Mouse (Mus musculus) heart, embryonic 13.5 days (tissue): ENCODE results near the gene Setd5. TPM values are rescaled to one million over a fixed set of nuclear protein-coding genes. Genes with fewer than 3 reads are reported as not detected.
A peak's percentile ranks its signal among the peaks of the same experiment; 100 is the strongest.

Source experiments
- ATAC-seq: fragments of 200-750 bp; cut with Nextera tagmentation; 2 replicates; pipeline ENCODE4 v1.8.0; 2017; ENCODE audit warnings: moderate TSS enrichment; ENCODE audit not compliant: insufficient number of reproducible peaks, low FRiP score, low TSS enrichment; ENCODE audit errors: extremely low read depth
- H3K27ac ChIP-seq: fragments of 300-500 bp; sonication (generic); replicated peaks from 2 replicates; pipeline ENCODE4 v1.5.1; 2015; ENCODE audit warnings: moderate library complexity, mild to moderate bottlenecking, inconsistent platforms
- H3K27me3 ChIP-seq: fragments of 300-500 bp; sonication (generic); replicated peaks from 2 replicates; pipeline ENCODE4 v1.6.1; 2015; ENCODE audit warnings: mild to moderate bottlenecking, inconsistent platforms
- H3K36me3 ChIP-seq: fragments of 300-500 bp; sonication (generic); 2 replicates; pipeline ENCODE4 v1.6.1; 2015; ENCODE audit warnings: mild to moderate bottlenecking, inconsistent platforms
- H3K4me1 ChIP-seq: fragments of 300-500 bp; sonication (generic); 2 replicates; pipeline ENCODE4 v1.6.1; 2015; ENCODE audit warnings: inconsistent platforms
- H3K4me2 ChIP-seq: fragments of 300-500 bp; sonication (generic); 2 replicates; pipeline ENCODE4 v1.6.1; 2015; ENCODE audit warnings: inconsistent platforms, mild to moderate bottlenecking, moderate library complexity
- H3K4me3 ChIP-seq: fragments of 300-500 bp; sonication (generic); 2 replicates; pipeline ENCODE4 v1.5.1; 2015; ENCODE audit warnings: moderate library complexity, mild to moderate bottlenecking, inconsistent platforms
- H3K9ac ChIP-seq: fragments of 300-500 bp; sonication (generic); 2 replicates; pipeline ENCODE4 v1.6.1; 2015; ENCODE audit warnings: inconsistent platforms, mild to moderate bottlenecking, moderate library complexity
- H3K9me3 ChIP-seq: fragments of 300-500 bp; sonication (generic); 2 replicates; pipeline ENCODE4 v1.6.1; 2016; ENCODE audit warnings: inconsistent platforms
- WGBS: fragments of 180-500 bp; shearing (Covaris S2); methylation state at CpG from one replicate; pipeline ENCODE4 v1.1.7; 2015; ENCODE audit warnings: mixed read lengths; 5-methylcytosine and 5-hydroxymethylcytosine counted together
- polyA plus RNA-seq: library from polyadenylated mRNA; unstranded; fragments of >200 nt; fragmentation: Nextera tagmentation; extraction: Ambion mirVana; gene quantifications from 2 replicates; pipeline ENCODE4 v1.2.1, GENCODE M21; 2015

The Setd5 gene
- polyA plus RNA-seq, 1 experiment from 2014 or later = 49.5 TPM

DNA sequence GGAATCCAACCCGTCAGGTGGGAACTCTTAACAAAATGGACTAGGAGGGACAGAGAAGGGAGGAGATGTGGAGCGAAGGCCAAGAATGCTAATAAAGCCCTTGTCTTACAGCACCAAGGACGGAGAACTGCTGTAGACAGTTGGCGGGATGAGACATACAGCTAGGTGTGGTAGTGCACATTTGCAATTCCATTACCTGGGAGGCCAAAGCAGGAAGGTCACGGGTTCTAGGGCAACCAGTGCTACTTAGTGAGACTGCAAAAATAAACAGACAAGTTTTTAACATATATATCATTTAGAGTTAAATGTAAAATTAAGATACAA, 38.5 kb upstream of the Setd5 start:
- Histone ChIP-seq H3K4me3 (no peak overlapping the region; the same call in 1 of the 2 replicates), H3K36me3 (no peaks in the 10 kb centered on the region), H3K4me1 (peaks cover 6% of the 10 kb centered on the region; the same call in 1 of the 2 replicates), H3K27me3 (no peaks in the 10 kb centered on the region), H3K9me3 (no peaks in the 10 kb centered on the region), H3K9ac (peak overlapping the region; percentile 38; the same call in 1 of the 2 replicates), H3K27ac (no peak overlapping the region), H3K4me2 (peak overlapping the region; percentile 60)
- ATAC-seq = no peak
- 58% methylated on average over 5 of the region's 5 CpGs for WGBS

GRCm38 (mm10) chr6:113040319-113040718, 36.8 kb upstream of the Setd5 start:
- WGBS = 64% methylated on average over 2 of the region's 2 CpGs
- H3K27me3 ChIP-seq = no peaks in the 10 kb centered on the region

GRCm38 (mm10) chr6:113041215-113041990, 35.8 kb upstream of the Setd5 start:
- no peaks in the 10 kb centered on the region for H3K27me3 ChIP-seq
- H3K9me3 ChIP-seq = no peaks in the 10 kb centered on the region
- H3K9ac ChIP-seq = no peak overlapping the region
- no peak overlapping the region for H3K4me3 ChIP-seq
- H3K36me3 ChIP-seq = no peaks in the 10 kb centered on the region
- H3K4me2 ChIP-seq = no peak overlapping the region
- H3K27ac ChIP-seq = no peak overlapping the region
- H3K4me1 ChIP-seq = peaks cover 12% of the 10 kb centered on the region
- 74% methylated on average over 11 of the region's 11 CpGs for WGBS
- no peak for ATAC-seq

More at GRCm38 (mm10) chr6:113040319-113040718, 36.8 kb upstream of the Setd5 start:
- Histone ChIP-seq H3K9me3 (no peaks in the 10 kb centered on the region), H3K27ac (no peak overlapping the region), H3K4me2 (no peak overlapping the region), H3K4me3 (no peak overlapping the region), H3K9ac (no peak overlapping the region), H3K4me1 (peaks cover 10% of the 10 kb centered on the region), H3K36me3 (no peaks in the 10 kb centered on the region)
- ATAC-seq = no peak

GRCm38 (mm10) chr6:113045575-113045974, 31.6 kb upstream of the Setd5 start:
- H3K27ac ChIP-seq = peak overlapping the region; percentile 94
- under 1% methylated on average over 11 of the region's 11 CpGs for WGBS
- 0 out of 2 replicates have a peak, but pooled peaks have one; percentile 5 for ATAC-seq
- no peaks in the 10 kb centered on the region for H3K27me3 ChIP-seq
- H3K4me3 ChIP-seq = peak overlapping the region; percentile 88
- no peaks in the 10 kb centered on the region for H3K9me3 ChIP-seq
- peak overlapping the region; percentile 96 for H3K4me2 ChIP-seq
- H3K9ac ChIP-seq = peak overlapping the region; percentile 93
- peaks cover 22% of the 10 kb centered on the region for H3K36me3 ChIP-seq
- H3K4me1 ChIP-seq = peaks cover 21% of the 10 kb centered on the region

- Histone ChIP-seq H3K27me3 (no peaks in the 10 kb centered on the region), H3K4me1 (peaks cover 21% of the 10 kb centered on the region), H3K27ac (peak within 1 kb of the TSS; percentile 94), H3K9ac (peak within 1 kb of the TSS; percentile 93), H3K9me3 (no peaks in the 10 kb centered on the region), H3K36me3 (peaks cover 29% of the 10 kb centered on the region), H3K4me3 (peak within 1 kb of the TSS; percentile 88), H3K4me2 (peak within 1 kb of the TSS; percentile 96)
- 1% methylated on average over 59 of the region's 59 CpGs for WGBS
- ATAC-seq = peak; percentile 99
Observed at GRCm38 (mm10) chr6:113046041-113046975, 30.9 kb upstream of the Setd5 start, which contains the start of gene Thumpd3. Gene Thumpd3 (plus strand): TSS chr6:113046225.

DNA sequence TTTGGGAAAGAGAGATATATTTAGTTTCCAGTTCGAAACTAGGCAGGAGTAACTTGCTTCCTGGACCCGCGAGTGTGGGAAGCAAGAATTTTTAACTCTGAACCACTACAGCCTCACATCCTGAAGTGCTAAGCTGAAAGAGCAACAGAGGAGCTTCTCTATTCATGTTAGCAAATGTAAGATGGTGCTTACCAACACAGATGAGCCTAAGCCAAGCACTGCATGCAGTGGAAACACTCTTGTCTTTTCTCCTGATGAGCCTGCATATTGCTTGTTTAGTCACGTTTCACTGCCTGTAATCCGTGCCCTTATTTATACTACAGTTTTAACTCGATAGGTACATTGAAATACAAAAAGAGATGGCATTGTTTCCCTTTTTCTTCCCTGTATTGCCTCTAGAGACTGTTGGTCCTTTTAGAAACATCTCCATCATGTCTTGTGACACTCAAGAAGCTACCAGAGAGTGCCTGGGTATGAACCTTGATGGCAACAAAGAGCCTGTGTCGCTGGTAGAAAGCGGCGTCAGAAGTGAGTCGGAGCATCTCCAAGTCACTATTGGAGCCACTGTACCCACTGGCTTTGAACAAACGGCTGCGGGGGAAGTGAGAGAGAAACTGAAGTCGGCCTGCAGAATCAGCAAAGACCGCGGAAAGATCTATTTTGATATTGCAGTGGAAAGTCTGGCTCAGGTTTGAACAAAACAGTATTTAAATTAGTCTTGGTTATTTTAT, 30.0 kb upstream of the Setd5 start:
- Histone ChIP-seq H3K9ac (peak overlapping the region; percentile 93), H3K27me3 (no peaks in the 10 kb centered on the region), H3K36me3 (peaks cover 36% of the 10 kb centered on the region), H3K27ac (peak overlapping the region; percentile 94), H3K9me3 (no peaks in the 10 kb centered on the region), H3K4me2 (peak overlapping the region; percentile 96), H3K4me3 (peak overlapping the region; percentile 88), H3K4me1 (peaks cover 21% of the 10 kb centered on the region)
- WGBS = 54% methylated on average over 15 of the region's 15 CpGs
- no peak for ATAC-seq

DNA sequence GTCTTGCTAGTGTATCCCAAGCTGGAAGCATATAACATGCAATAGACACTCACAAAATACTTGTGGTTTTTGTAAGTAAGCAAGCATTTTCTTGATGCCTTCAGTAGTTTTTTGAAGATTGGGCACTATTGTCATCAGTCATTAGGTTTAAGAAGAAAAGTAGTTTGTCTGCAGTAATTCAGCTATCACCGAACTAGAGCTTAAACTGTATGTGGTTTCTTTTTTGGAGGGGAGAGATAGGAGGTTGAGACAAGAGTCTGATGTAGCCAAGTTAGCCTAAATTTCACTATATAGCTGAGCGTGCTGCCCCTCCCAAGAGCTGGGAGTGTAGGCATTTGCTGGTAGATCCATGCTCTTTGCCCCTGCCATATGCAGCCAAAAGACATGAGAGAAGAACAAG, 28.8 kb upstream of the Setd5 start:
- ATAC-seq = no peak
- H3K27ac ChIP-seq = no peak overlapping the region
- 88% methylated on average over 2 of the region's 2 CpGs for WGBS

DNA sequence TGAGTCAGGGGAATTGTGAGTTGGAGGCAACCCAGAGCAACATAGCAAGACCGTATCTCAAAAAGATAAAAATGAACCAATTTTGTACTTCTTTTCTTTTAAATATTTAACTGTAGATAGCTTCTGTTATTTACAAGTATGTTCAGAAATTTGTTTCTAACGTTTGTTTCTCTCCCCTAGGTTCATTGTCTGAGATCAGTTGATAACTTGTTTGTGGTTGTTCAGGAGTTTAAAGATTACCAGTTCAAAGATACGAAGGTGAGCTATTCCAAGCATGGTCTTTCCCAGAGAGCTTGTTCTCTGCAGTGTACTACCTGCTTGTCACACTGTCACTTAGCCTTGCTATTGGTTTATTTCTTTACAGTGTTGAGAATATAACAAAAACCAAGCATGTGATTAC, 28.0 kb upstream of the Setd5 start:
- Histone ChIP-seq H3K27me3 (no peaks in the 10 kb centered on the region), H3K4me2 (no peak overlapping the region), H3K27ac (no peak overlapping the region), H3K36me3 (peaks cover 56% of the 10 kb centered on the region), H3K4me3 (no peak overlapping the region), H3K9ac (no peak overlapping the region), H3K4me1 (peaks cover 21% of the 10 kb centered on the region), H3K9me3 (no peaks in the 10 kb centered on the region)
- no peak for ATAC-seq
- 72% methylated on average over 3 of the region's 3 CpGs for WGBS

More for the DNA sequence above, 28.8 kb upstream of the Setd5 start:
- H3K4me1 ChIP-seq = peaks cover 21% of the 10 kb centered on the region
- H3K4me3 ChIP-seq = no peak overlapping the region
- no peak overlapping the region for H3K9ac ChIP-seq
- peaks cover 48% of the 10 kb centered on the region for H3K36me3 ChIP-seq
- H3K4me2 ChIP-seq = no peak overlapping the region
- H3K27me3 ChIP-seq = no peaks in the 10 kb centered on the region
- H3K9me3 ChIP-seq = no peaks in the 10 kb centered on the region

DNA sequence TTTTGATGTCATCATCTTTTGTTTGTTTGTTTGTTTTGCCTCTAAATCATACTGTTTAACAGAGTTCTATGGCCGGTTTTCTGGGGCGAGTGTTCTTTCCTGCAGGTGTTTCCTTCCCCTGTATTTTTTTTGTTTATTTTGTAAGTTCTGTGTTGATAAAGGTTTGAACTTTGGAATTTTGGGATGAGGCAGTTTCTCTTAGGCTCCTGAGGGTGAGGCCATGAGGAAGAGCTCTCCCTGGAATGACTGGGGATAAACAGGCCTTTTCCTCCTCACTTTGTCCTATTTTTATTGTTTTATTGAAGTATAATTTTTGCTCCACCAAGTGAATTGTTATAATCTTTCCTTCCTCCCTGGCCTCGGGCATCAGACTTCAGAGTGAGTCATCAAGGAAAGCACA, 24.2 kb upstream of the Setd5 start:
- no peak for ATAC-seq
- no peak overlapping the region for H3K9ac ChIP-seq
- no peak overlapping the region for H3K27ac ChIP-seq
- peaks cover 3% of the 10 kb centered on the region for H3K4me1 ChIP-seq
- no peaks in the 10 kb centered on the region for H3K27me3 ChIP-seq
- 56% methylated on average over 3 of the region's 3 CpGs for WGBS
- H3K36me3 ChIP-seq = peaks cover 94% of the 10 kb centered on the region
- H3K9me3 ChIP-seq = no peaks in the 10 kb centered on the region
- H3K4me2 ChIP-seq = no peak overlapping the region
- no peak overlapping the region for H3K4me3 ChIP-seq

DNA sequence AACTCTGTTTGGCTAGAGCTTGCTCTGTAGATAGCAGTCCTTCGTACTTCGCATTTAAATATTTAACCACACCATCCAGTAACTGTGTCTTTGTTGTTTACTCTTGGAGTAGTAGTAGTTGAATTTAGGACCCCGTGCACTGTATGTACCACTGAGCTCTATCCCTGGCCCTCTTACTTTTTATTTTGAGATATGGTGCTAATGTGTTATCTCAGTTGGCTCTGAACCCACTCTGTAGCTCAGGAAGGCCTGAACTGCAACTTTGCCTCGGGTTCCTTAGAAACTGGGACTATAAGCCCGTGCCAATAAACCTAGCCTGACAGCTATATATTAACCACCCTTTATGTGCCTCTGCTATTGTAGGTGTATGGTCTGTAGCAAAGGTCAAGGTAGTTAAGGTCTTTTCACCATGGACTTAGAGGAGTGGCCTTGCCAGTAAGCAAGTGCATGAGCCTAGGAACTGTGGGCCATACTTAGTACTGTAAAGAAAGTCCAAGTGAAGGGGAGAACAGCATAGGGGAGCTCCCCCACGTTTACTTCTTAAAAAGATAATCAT, 22.5 kb upstream of the Setd5 start:
- Histone ChIP-seq H3K27me3 (no peaks in the 10 kb centered on the region), H3K4me2 (no peak overlapping the region), H3K9ac (no peak overlapping the region), H3K27ac (no peak overlapping the region), H3K4me3 (no peak overlapping the region), H3K36me3 (peaks cover 93% of the 10 kb centered on the region), H3K4me1 (no peaks in the 10 kb centered on the region), H3K9me3 (no peaks in the 10 kb centered on the region)
- 87% methylated on average over 6 of the region's 6 CpGs for WGBS
- ATAC-seq = no peak
